Mouse (Mus musculus): ENCODE measurements at regions not wholly inside any gene's neighbourhood (a gene's known extent, or its start where the extent isn't known, plus 50 kb on each side); places are given as distances from the start of the nearest gene placed in this dataset.
"Not testable (repeated sequence)": the region's sequence is repeated elsewhere in the genome, so short reads cannot be mapped to it uniquely, and the experiment has no call there.

- DNase-seq (ENCODE audit: low spot score) = no peak
These were observed 164.3 kb upstream of the Speer4f2 start for GRCm38 (mm10) chr5:17208554-17209283.

GRCm38 (mm10) chr5:17210723-17211245 is 162.2 kb upstream of the Speer4f2 start:
- no peak for DNase-seq (ENCODE audit: low spot score)

- not testable (repeated sequence) for DNase-seq (ENCODE audit: low spot score)
These were observed 149.4 kb upstream of the Speer4f2 start for GRCm38 (mm10) chr5:17223542-17223941.

DNA sequence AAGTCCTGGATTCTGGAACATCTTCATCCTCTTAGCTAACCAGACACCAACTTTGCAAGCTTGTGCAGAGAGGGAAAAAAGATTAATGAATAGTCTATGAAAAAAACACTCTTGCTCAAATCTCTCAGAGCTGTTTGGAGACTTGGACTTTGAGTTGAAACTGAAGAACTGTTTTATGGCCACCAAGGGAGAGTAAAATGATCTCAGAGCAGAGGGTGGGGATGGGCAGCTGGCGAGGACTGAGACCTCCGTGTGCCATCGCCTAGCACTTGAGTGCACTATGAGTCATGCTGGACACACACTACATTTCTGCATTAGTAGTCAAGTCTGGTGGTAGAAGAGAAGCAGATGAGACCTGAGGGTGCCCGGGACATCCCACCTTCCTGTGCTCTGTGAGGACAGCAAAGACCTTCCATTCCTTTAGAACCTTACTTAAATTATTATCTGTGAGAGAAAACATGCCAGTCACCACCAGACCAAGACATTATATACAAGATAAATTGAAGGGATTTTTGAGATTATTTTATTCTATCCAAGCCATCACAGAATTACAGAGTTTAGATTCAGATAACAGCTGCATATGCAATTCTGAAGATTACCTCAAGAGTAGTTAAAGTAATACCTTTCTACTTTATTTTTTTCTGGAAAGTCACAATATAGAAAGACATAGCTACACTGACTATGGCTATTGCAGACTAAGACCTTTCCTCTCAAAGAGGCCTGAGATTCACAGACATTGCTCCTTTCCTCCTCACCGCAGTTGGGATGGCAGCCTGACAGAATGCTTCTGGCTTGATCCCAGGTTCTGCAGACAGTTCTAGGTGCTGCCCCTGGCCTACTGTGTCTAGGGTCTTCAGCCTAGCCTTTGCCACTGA is 125.0 kb upstream of the Speer4f2 start:
- DNase-seq (ENCODE audit: low spot score) = no peak

DNA sequence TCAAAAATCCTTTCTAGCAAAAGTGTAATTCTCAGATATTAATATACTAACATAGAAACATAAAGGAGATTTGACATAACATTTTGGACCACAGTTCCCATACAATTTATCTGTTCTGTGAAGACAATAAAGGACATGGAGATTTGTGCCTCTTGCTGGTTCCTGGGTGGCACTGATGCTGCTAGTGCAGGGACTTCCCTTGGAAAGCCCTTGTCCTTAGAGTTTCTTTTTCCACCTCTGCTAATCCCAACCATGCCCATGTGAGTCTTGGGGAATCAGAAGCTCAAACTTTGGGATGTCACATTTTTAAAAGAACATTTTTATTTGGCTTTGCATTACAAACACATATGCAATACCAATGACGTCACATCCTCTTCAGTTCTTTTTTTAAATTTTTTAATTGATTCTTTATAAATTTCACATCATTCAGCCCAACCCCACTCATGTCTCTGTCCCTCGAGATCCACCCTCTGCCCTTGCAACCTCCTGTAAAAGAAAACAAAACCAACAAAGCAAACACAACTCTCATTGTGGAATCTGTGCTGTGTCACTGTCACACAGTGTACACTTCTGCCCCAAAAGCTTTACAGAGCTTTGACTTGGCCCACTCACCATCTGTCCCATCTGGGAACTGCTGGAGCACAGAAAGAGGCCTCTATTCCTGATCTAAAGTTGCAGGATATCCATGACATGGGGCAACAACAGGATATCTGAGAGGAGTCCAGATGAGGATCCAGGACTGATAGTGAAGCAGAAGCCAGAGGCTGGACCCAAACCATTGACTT is 112.2 kb upstream of the Speer4f2 start:
- DNase-seq (ENCODE audit: low spot score) = no peak

GRCm38 (mm10) chr5:17262126-17262525 is 110.9 kb upstream of the Speer4f2 start:
- no peak for DNase-seq (ENCODE audit: low spot score)

GRCm38 (mm10) chr5:17271153-17271552 is 101.8 kb upstream of the Speer4f2 start:
- DNase-seq (ENCODE audit: low spot score) = no peak

DNA sequence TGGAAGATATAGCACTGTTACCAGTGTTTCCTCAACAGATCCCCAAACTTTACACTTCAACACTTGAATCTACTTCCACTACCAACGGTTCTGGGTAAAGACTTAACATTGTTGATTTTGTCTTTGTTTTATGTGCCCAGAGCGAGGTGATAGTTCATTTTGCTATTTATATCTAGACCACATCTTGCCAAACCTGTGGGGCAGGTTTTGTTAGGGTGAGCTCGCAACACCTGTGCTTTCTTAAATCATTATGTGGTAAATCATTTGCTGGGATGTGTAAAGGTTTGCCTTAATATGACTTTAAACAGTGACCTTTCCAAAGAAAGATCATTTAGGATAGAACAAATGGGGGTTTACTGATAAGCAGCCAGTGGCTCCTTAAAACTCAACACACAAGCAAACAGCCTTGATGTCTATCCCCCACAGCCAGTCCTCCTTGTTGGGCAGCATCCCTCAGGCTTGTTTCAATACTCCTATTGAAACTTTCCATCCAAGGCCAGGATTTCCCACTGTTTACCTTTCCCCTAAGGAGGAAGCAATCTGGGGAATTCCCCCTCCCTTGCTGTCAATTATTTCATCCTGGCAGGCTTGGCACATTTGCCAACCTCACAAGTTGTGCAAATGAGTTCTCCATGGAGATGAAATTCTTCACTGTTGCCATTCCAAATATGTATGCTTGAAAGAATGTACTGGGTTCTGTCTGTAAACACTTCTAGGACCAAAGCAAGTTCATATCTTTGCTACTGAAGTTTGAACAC is 101.1 kb upstream of the Speer4f2 start:
- DNase-seq (ENCODE audit: low spot score) = no peak

- no peak for DNase-seq (ENCODE audit: low spot score)
These were observed 97.6 kb upstream of the Speer4f2 start for GRCm38 (mm10) chr5:17275346-17275745.

- DNase-seq (ENCODE audit: low spot score) = no peak
These were observed 96.0 kb upstream of the Speer4f2 start for GRCm38 (mm10) chr5:17276782-17277578.

- DNase-seq (ENCODE audit: low spot score) = no peak
These were observed 92.8 kb upstream of the Speer4f2 start for GRCm38 (mm10) chr5:17280203-17280602.

DNA sequence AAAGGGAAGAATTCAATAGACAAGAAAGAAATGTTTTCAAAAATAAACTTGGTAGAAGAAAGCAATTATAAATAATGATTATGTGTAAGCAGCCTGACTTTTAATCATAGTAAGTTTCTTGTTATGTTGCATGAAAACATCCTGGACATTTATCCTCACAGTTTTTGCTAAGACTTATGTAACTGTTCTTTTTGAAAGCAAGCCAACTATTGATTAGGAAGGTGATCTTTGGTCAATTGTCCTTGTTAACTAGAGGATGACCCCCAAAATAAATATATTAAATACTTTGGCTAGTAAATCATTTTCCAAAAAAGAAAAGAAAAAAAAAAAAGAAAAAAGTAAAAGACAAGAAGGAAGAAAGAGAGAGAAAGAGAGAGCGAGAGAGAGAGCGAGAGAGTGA is 92.0 kb upstream of the Speer4f2 start:
- DNase-seq (ENCODE audit: low spot score) = no peak

- no peak for DNase-seq (ENCODE audit: low spot score)
These were observed 84.0 kb upstream of the Speer4f2 start for GRCm38 (mm10) chr5:17289028-17289427.

DNA sequence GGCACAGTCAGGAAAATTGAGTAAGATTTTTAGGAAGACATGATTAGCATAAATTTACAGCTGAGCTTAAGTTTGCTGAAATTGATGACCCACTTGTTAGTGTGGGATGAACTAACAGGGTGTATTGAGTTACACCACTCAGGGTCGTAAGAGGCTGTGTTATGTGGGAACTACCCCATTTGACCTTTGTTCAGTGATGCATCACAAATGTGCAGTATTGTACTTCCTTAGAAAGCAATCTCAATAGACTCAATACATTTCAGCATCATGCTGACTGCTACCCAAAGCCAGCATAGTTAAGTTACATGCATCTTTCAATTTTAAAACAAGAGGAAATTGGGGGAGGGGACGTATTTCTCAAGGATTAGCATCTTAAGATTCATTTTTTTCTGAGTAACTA is 80.4 kb upstream of the Speer4f2 start:
- no peak for DNase-seq (ENCODE audit: low spot score)

DNA sequence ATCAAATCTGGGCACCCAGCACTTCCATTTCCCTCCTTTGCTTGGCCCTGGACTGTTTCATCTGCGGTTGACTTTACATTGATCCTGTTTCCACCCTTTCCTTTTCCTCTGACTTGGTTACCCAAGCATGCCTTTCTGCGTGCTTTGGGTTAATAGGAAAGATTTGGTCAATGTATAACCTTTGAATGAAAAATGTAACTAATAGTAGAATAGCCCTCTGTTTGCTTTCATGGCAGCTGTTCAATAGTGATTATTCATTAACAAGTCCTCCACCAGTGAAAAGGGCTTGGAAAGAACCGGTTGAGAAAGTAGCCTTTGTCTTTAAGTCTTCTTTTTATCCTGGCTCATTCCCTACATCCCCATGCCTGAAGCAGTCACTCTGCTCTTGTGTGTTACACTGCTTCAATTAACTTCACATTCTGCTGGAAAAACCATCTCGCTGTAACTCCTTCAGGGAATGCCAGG is 76.4 kb upstream of the Speer4f2 start:
- no peak for DNase-seq (ENCODE audit: low spot score)

- DNase-seq (ENCODE audit: low spot score) = no peak
These were observed 73.1 kb upstream of the Speer4f2 start for GRCm38 (mm10) chr5:17299846-17300245.

- DNase-seq (ENCODE audit: low spot score) = no peak
These were observed 51.5 kb upstream of the Speer4f2 start for GRCm38 (mm10) chr5:17321501-17321900.
